Mouse (Mus musculus): ENCODE results near the gene Ikzf2.

The Ikzf2 gene
- long read RNA-seq, experiment 1, partial matches to known transcripts = 1 of 2 reads
- long read RNA-seq, experiment 1, other reads (novel, unspliced or antisense) = 1 of 2 reads
- long read RNA-seq, experiment 2, partial matches to known transcripts = 1 of 5 reads
- long read RNA-seq, experiment 2, other reads (novel, unspliced or antisense) = 3 of 5 reads

DNA sequence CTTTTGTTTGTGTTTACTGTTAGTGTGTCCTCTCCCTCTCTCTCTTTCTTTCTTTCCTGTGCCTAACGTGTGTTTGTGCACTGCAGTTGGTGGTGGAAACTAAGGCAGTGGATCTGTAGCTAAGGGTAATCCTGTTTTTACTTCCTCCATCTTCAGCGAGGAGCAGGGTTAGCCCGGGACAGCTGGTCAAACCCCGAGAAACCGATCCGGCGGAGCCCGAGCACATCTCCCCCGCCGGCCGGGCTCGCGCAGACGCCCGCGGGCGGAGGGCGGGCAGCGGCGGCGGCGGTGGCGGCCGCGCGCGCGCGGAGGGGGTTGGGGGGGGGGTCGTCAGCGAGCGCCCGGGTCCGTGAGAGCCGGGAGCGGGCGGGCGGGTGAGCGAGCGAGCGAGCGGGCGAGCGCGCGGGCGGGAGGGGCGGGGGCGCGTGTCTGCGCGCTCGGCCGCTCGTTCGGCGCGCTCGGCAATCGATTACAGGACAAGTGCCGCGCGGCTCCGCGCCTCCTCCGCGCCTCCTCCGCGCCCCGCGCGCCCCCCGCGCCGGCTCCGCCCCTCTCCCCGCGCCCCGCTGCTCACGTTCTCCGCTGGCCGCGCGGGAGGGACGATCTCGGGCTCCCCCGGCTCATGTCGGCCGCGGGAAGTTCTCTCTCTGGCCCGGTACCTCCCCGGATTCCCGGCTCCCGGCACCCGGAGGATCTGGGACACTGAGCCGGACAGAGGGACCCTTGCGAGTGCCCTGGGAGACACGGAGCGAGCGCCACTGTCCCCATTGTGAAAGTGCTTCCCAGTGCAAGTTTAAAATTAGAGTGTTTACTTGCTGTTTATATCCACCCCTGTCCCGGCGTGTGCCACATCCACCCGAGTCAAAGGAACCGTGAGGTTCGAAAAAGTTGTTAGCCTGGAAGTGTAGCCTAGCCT lies at the start of gene Ikzf2:
TSS of gene Ikzf2 (minus strand) at position 170 of the 916 bp plus-strand sequence.
- intact Hi-C loops (cut with DNase I) = loop anchor here (5.0 to 10.0 kb wide), 2 partner anchors 103 to 445 kb away; no protein-coding TSS in a partner anchor

DNA sequence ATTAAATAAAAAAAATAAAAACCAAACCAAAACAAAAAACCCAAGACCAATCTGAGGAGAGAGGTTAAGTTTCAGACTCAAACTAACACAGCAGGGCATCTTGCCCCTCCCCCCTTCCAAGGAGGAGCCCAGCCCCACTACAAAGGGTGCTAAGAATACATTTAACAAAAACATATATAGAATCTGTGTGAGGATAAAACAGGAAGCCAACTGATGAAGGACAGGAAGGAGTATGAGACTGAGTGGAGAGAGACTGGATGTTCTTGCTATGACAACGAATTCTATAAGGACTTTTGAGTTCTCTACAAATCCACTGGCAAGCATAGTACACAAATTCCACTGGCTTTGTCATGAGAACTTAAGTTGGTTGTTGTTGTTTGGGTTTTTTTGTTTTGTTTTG lies 42.7 kb upstream of the Ikzf2 start:
- intact Hi-C loops (cut with DNase I) = no loop called here

GRCm38 (mm10) chr1:69729031-69729679 lies 42.1 kb upstream of the Ikzf2 start:
- intact Hi-C loops (cut with DNase I) = no loop called here

DNA sequence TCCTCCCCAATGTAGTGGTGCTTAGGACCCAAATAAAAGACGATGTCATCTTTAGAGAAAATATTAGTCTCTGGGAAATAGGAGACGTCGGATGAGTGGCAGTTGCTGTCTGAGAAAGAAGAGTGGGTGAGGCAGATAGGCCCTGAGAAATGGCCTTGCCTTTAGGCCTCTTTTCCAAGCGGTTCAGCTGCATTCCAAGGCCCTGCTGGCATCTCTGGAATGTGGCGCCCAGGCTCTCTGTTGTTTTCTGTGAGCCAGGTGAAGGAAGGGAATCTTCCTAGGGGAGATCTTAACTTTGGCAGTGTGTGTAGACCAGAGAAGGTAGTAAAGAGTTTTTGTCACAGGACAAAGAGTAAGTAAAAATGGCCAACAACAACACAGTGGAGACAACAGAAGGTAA lies 40.9 kb upstream of the Ikzf2 start:
- intact Hi-C loops (cut with DNase I) = no loop called here

- intact Hi-C loops (cut with DNase I) = no loop called here
Observed at GRCm38 (mm10) chr1:69717107-69717506, 30.1 kb upstream of the Ikzf2 start.

DNA sequence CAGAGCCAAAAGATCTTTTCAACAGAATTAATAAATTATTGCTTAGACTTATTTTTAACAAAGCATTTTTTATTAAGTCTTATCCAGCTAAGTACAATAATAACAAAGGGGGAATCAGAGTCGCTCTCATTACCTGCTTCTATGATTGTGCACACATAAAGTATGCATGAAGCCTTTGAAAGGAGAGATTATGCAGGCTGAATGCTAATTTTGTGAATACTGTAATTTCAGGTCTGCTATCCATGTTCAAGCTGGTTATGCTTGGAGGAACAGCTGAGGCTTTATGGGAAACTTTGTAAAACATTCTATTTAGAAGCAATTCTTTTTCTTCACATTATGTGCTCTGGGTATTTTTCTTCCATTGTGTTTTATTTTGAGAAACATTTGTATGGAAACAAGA lies 21.5 kb upstream of the Ikzf2 start:
- intact Hi-C loops (cut with DNase I) = no loop called here

GRCm38 (mm10) chr1:69703506-69704156 lies 16.6 kb upstream of the Ikzf2 start:
- intact Hi-C loops (cut with DNase I) = no loop called here

GRCm38 (mm10) chr1:69691946-69692345 lies 4.9 kb upstream of the Ikzf2 start:
- intact Hi-C loops (cut with DNase I) = no loop called here

DNA sequence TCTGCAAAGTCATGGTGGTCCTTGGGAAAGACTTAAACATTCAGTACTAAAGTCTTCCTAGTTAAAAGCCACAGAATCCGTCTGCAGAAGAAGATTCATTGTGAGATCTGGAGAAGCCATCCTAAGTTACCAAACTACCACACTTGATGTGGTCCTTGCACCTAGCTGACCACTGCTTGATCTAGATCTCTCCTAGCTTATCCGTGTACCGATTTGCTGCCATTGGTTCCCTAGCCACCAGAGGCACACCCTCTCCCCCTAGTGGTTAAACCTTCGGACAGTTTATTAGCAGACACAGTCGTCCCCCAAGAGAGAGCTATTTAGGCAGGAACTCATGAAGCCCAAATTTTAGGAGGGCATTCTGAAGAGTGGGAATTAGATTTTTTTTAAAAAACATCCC lies 1.9 kb upstream of the Ikzf2 start:
- intact Hi-C loops (cut with DNase I) = loop anchor here (1.0 to 10.0 kb wide), 3 partner anchors 104 to 447 kb away; no protein-coding TSS in a partner anchor

GRCm38 (mm10) chr1:69688118-69688517 lies 1.1 kb upstream of the Ikzf2 start:
- intact Hi-C loops (cut with DNase I) = loop anchor here (5.0 to 10.0 kb wide), 2 partner anchors 103 to 446 kb away; no protein-coding TSS in a partner anchor

GRCm38 (mm10) chr1:69686741-69687075 lies 337 bp downstream of the Ikzf2 start:
- intact Hi-C loops (cut with DNase I) = loop anchor here (5.0 to 10.0 kb wide), 2 partner anchors 102 to 444 kb away; no protein-coding TSS in a partner anchor

GRCm38 (mm10) chr1:69685890-69686490 lies 1.1 kb downstream of the Ikzf2 start:
- intact Hi-C loops (cut with DNase I) = loop anchor here (5.0 to 10.0 kb wide), 2 partner anchors 101 to 444 kb away; no protein-coding TSS in a partner anchor

DNA sequence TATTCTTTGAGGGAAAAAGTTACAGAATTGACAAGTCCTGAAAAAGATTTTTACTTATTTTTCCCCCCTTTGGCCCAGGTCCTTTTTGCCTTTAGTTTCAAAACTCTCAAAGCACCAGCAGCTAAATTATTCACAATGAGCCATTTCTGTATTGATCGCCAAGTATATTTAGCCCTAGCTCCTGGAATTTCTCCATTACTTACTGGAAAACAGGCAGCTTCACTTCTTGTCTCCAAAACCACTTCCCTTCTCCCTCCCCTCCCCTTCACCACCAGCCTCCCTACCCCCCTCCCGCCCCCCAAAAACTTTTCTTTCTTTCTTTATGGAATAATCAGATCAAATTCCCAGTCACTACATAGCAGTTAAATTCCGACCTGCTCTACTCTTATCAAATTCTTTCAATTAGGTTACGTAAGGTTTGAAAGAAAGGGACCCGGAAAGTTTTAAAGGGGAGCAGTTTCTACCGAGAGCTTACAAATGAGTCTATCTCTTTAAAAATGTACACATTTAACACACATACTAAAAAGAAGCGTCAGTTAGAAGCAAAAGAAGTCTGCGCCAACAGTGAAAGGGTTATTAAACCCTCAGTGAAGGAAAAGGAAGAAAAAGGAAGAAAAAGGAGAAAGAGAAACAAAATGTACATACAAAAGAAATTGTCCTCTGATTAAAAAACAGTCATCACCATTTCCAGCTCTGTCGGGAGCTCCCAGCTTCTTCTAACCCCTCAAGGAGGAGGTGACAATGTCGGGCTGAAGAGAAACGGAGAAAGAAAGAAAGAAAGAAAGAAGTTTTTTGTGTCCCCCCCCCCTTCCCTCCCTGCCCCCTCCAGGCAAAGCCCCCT lies 1.8 kb downstream of the Ikzf2 start:
- intact Hi-C loops (cut with DNase I) = loop anchor here (5.0 to 10.0 kb wide), 2 partner anchors 100 to 443 kb away; no protein-coding TSS in a partner anchor

GRCm38 (mm10) chr1:69684280-69685040 lies 2.6 kb downstream of the Ikzf2 start:
- intact Hi-C loops (cut with DNase I) = loop anchor here (5.0 to 10.0 kb wide), 2 partner anchors 100 to 442 kb away; no protein-coding TSS in a partner anchor

DNA sequence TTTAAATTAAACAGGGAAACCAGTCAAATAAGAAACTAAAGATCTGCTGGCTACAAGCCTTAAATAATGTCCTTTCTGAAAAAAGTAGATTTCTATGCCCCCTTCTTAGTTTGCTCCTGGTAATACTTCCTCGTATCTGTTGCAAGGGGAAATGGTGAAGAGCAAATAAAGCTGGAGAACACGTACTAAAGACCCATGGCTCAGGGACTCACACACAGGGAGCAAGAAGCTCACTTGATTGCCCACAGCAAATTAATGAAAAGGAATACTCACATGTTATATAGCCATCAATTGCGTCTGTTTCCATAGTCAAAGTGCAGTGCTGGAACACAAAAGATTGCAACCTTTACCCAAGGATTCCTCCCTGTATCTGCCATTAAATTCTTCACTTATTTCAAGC lies 3.2 kb downstream of the Ikzf2 start:
- intact Hi-C loops (cut with DNase I) = loop anchor here (10.0 kb wide), 1 partner anchor 99 kb away; no protein-coding TSS in a partner anchor

GRCm38 (mm10) chr1:69683058-69683457 lies 4.0 kb downstream of the Ikzf2 start:
- intact Hi-C loops (cut with DNase I) = loop anchor here (10.0 kb wide), 1 partner anchor 98 kb away; no protein-coding TSS in a partner anchor

DNA sequence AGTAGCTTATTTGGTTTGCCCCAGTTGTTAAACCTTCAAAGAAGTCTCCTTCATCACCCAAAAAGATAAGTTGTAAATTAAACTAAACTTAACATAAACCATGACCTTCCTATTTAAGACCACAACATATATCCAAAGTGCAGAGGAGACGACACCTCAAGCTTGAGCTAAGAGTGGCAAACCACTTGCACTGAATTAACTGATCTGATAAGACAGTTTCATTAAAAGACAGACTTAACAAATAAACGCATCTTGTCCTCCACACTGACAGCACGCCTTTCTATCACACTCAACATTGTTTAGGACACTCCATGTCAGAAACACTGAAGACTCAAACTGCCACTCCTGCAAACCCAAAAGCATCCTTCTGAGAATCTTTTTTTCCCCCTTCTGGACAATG lies 4.8 kb downstream of the Ikzf2 start:
- intact Hi-C loops (cut with DNase I) = loop anchor here (10.0 kb wide), 1 partner anchor 97 kb away; no protein-coding TSS in a partner anchor

DNA sequence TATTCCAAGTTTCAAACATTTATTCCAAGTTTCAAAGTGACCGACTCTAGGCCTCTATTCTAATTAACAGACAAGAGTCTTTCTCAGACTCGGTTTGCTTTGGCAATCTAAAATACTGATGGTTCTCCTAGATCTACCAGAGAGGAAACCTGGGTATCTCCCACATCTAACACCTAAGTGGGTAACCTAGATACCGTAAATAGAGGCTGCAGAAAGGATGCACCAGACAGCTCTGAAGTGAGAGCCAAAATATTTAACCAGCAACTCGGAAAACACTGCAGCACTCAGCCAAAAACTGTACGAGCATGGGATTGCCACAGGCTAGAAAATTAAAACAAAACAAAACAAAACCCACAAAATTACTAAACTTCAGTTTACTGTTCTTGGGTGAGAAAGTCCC lies 6.0 kb downstream of the Ikzf2 start:
- intact Hi-C loops (cut with DNase I) = loop anchor here (10.0 kb wide), 1 partner anchor 96 kb away; no protein-coding TSS in a partner anchor

GRCm38 (mm10) chr1:69680501-69680900 lies 6.5 kb downstream of the Ikzf2 start:
- intact Hi-C loops (cut with DNase I) = loop anchor here (10.0 kb wide), 1 partner anchor 96 kb away; no protein-coding TSS in a partner anchor

All from adrenal gland (tissue).